Mouse (Mus musculus): Measurements from ENCODE around the gene Snd1. TPM values are rescaled to one million over a fixed set of nuclear protein-coding genes. Genes with fewer than 3 reads are reported as not detected.

Gene Snd1
- total RNA-seq, 2 experiments from 2014 or later, result 110 to 112 TPM

GRCm38 (mm10) chr6:28751186-28751585 lies 276.2 kb downstream of the Snd1 start:
- no peak for DNase-seq (ENCODE audit: low spot score in 2 of 2)
- no peak overlapping the region for H3K4me3 ChIP-seq
- peak overlapping the region; percentile 92 for H3K27ac ChIP-seq
- TF ChIP-seq CTCF (conservative IDR thresholded peaks at IDR 0.05), result no peak

- peak; percentile 72 to 74 for DNase-seq (ENCODE audit: low spot score in 2 of 2)
- no peak for TF ChIP-seq CTCF (conservative IDR thresholded peaks at IDR 0.05)
- Histone ChIP-seq H3K27ac (peak overlapping the region; percentile 92), H3K4me3 (no peak overlapping the region)
Measured at GRCm38 (mm10) chr6:28753217-28753616, 278.3 kb downstream of the Snd1 start.

- Histone ChIP-seq H3K27ac (peak overlapping the region; percentile 92), H3K4me3 (no peak overlapping the region)
- peak in 1 of 2 experiments; percentile 63 for DNase-seq (ENCODE audit: low spot score in 2 of 2)
- no peak for TF ChIP-seq CTCF (conservative IDR thresholded peaks at IDR 0.05)
Measured at GRCm38 (mm10) chr6:28753681-28754080, 278.7 kb downstream of the Snd1 start.

- Histone ChIP-seq H3K27ac (peak overlapping the region; percentile 92), H3K4me3 (no peak overlapping the region)
- TF ChIP-seq CTCF (conservative IDR thresholded peaks at IDR 0.05), result no peak
- DNase-seq (ENCODE audit: low spot score in 2 of 2), result no peak
Measured at GRCm38 (mm10) chr6:28754127-28754898, 279.4 kb downstream of the Snd1 start.

GRCm38 (mm10) chr6:28756306-28757018 lies 281.5 kb downstream of the Snd1 start:
- no peak for TF ChIP-seq CTCF (conservative IDR thresholded peaks at IDR 0.05)
- Histone ChIP-seq H3K4me3 (no peak overlapping the region), H3K27ac (peak overlapping the region; percentile 86)
- DNase-seq (ENCODE audit: low spot score in 2 of 2), result peak; percentile 66 to 68

- no peak for TF ChIP-seq CTCF (conservative IDR thresholded peaks at IDR 0.05)
- no peak for DNase-seq (ENCODE audit: low spot score in 2 of 2)
- Histone ChIP-seq H3K4me3 (no peak overlapping the region), H3K27ac (peak overlapping the region; percentile 2; the same call in 1 of the 2 replicates)
Measured at GRCm38 (mm10) chr6:28758293-28758692, 283.4 kb downstream of the Snd1 start.

GRCm38 (mm10) chr6:28761728-28762127 lies 286.8 kb downstream of the Snd1 start:
- H3K4me3 ChIP-seq, result no peak overlapping the region
- TF ChIP-seq CTCF (conservative IDR thresholded peaks at IDR 0.05), result no peak
- no peak for DNase-seq (ENCODE audit: low spot score in 2 of 2)
- no peak overlapping the region for H3K27ac ChIP-seq

GRCm38 (mm10) chr6:28762132-28762775 lies 287.3 kb downstream of the Snd1 start:
- DNase-seq (ENCODE audit: low spot score in 2 of 2), result no peak
- no peak overlapping the region for H3K27ac ChIP-seq
- no peak overlapping the region for H3K4me3 ChIP-seq
- TF ChIP-seq CTCF (conservative IDR thresholded peaks at IDR 0.05), result no peak

GRCm38 (mm10) chr6:28766622-28767021 lies 291.7 kb downstream of the Snd1 start:
- no peak for DNase-seq (ENCODE audit: low spot score in 2 of 2)
- no peak overlapping the region for H3K4me3 ChIP-seq
- peak; percentile 49 for TF ChIP-seq CTCF (conservative IDR thresholded peaks at IDR 0.05)
- H3K27ac ChIP-seq, result no peak overlapping the region

- no peak for DNase-seq (ENCODE audit: low spot score in 2 of 2)
- H3K4me3 ChIP-seq, result no peak overlapping the region
- 0 out of 2 replicates have a peak overlapping the region, but pooled peaks have one; percentile 8 for H3K27ac ChIP-seq
- TF ChIP-seq CTCF (conservative IDR thresholded peaks at IDR 0.05), result no peak
Measured at GRCm38 (mm10) chr6:28767891-28768481, 293.0 kb downstream of the Snd1 start.

- no peak overlapping the region for H3K4me3 ChIP-seq
- no peak for DNase-seq (ENCODE audit: low spot score in 2 of 2)
Measured at GRCm38 (mm10) chr6:28771331-28771730, 296.4 kb downstream of the Snd1 start.

GRCm38 (mm10) chr6:28781696-28782095 lies 306.8 kb downstream of the Snd1 start:
- H3K4me3 ChIP-seq, result no peak overlapping the region
- H3K27ac ChIP-seq, result peak overlapping the region; percentile 77
- TF ChIP-seq CTCF (conservative IDR thresholded peaks at IDR 0.05), result no peak
- no peak for DNase-seq (ENCODE audit: low spot score in 2 of 2)

More at GRCm38 (mm10) chr6:28771331-28771730, 296.4 kb downstream of the Snd1 start:
- TF ChIP-seq CTCF (conservative IDR thresholded peaks at IDR 0.05), result no peak
- peak overlapping the region; percentile 62; the same call in 1 of the 2 replicates for H3K27ac ChIP-seq
